Mouse (Mus musculus) hindbrain, postnatal 0 days (tissue): ENCODE results near the gene Olfr1168. TPM values are rescaled to one million over a fixed set of nuclear protein-coding genes. Genes with fewer than 3 reads are reported as not detected.
"Not testable (repeated sequence)": the region's sequence is repeated elsewhere in the genome, so short reads cannot be mapped to it uniquely, and the experiment has no call there.

Experiments used
- ATAC-seq: fragments of 200-750 bp; cut with Nextera tagmentation; 2 replicates; pipeline ENCODE4 v1.8.0; 2017; ENCODE audit warnings: mild to moderate bottlenecking, moderate TSS enrichment, moderate library complexity
- DNase-seq: peaks from one replicate; pipeline ENCODE4 v3.0.0-alpha.2; 2015; ENCODE audit warnings: low spot score
- H3K27ac ChIP-seq: fragments of 300-500 bp; sonication (generic); 2 replicates; pipeline ENCODE4 v1.5.1; 2014; ENCODE audit warnings: mild to moderate bottlenecking
- H3K27me3 ChIP-seq: fragments of 300-500 bp; sonication (generic); 2 replicates; pipeline ENCODE4 v1.6.1; 2014; ENCODE audit warnings: low read length, mixed read lengths; ENCODE audit not compliant: insufficient read depth
- H3K36me3 ChIP-seq: fragments of 300-500 bp; sonication (generic); 2 replicates; pipeline ENCODE4 v1.6.1; 2014; ENCODE audit warnings: low read length, mixed read lengths; ENCODE audit not compliant: insufficient read depth
- H3K4me1 ChIP-seq: fragments of 300-500 bp; sonication (generic); 2 replicates; pipeline ENCODE4 v1.6.1; 2014; ENCODE audit warnings: antibody characterized with exemption, low read length, mixed read lengths; ENCODE audit not compliant: insufficient read depth
- H3K4me2 ChIP-seq: fragments of 300-500 bp; sonication (generic); 2 replicates; pipeline ENCODE4 v1.6.1; 2014; ENCODE audit warnings: low read depth, mild to moderate bottlenecking, low read length, moderate library complexity, mixed read lengths
- H3K4me3 ChIP-seq: fragments of 300-500 bp; sonication (generic); 2 replicates; pipeline ENCODE4 v1.5.1; 2014; ENCODE audit warnings: low read length
- H3K9ac ChIP-seq: fragments of 300-500 bp; sonication (generic); replicated peaks from 2 replicates; pipeline ENCODE4 v1.6.1; 2014; ENCODE audit warnings: mild to moderate bottlenecking, low read length, moderate library complexity, mixed read lengths
- H3K9me3 ChIP-seq: fragments of 300-500 bp; sonication (generic); 2 replicates; pipeline ENCODE4 v1.6.1; 2016; ENCODE audit warnings: low read length, mixed read lengths
- CTCF ChIP-seq: IDR thresholded peaks from 2 replicates; pipeline ENCODE4 v1.5.1; 2016; ENCODE audit warnings: antibody characterized with exemption, control low read depth, low read depth
- WGBS: fragments of 180-500 bp; shearing (Covaris S2); extraction: QIAGEN DNeasy Blood & Tissue Kit; methylation state at CpG from one replicate; pipeline ENCODE4 v1.1.7; 2014; 5-methylcytosine and 5-hydroxymethylcytosine counted together
- polyA plus RNA-seq: library from polyadenylated mRNA; unstranded; fragments of >200 nt; fragmentation: Nextera tagmentation; extraction: Ambion mirVana; gene quantifications from 2 replicates; pipeline ENCODE4 v1.2.1, GENCODE M21; 2015
- total RNA-seq: library from RNA; depleted of rRNA; stranded (reverse); fragments of >200 nt; gene quantifications from 2 replicates; pipeline ENCODE4 v1.2.3, GENCODE M21; 2014; rRNA removed

Olfr1168 gene
- total RNA-seq (not detected in 2 replicates), polyA plus RNA-seq (not detected in 2 replicates)

DNA sequence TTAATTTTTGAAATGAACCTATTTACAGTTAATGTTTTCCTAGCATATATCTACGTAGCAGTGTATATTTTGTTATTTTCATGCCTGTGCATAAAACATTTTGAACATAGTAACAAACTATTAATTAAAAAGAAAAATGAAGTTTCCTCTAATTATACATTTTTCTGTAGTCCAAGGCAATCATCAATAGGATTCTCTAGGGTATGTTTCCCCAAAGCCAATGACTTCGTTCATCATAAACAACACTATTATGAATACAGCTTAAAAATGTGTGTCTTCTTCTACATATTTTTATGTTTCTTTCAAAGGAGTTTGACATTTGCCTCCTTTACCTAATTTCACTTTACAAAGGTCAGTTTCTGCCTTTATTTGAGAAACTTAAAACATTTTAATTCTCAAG is at the start of gene Olfr1168:
TSS of gene Olfr1168 (plus strand) at position 301 of the 400 bp plus-strand sequence.
- Histone ChIP-seq H3K9ac (no peak within 1 kb of the TSS), H3K4me3 (no peak within 1 kb of the TSS), H3K4me2 (no peak within 1 kb of the TSS), H3K4me1 (no peaks in the 10 kb centered on the region), H3K36me3 (no peaks in the 10 kb centered on the region), H3K27me3 (no peaks in the 10 kb centered on the region), H3K27ac (no peak within 1 kb of the TSS), H3K9me3 (no peaks in the 10 kb centered on the region)
- TF ChIP-seq CTCF, result no peak
- WGBS, result 89% methylated on average over 2 of the region's 2 CpGs
- ATAC-seq, result no peak
- DNase-seq, result no peak

DNA sequence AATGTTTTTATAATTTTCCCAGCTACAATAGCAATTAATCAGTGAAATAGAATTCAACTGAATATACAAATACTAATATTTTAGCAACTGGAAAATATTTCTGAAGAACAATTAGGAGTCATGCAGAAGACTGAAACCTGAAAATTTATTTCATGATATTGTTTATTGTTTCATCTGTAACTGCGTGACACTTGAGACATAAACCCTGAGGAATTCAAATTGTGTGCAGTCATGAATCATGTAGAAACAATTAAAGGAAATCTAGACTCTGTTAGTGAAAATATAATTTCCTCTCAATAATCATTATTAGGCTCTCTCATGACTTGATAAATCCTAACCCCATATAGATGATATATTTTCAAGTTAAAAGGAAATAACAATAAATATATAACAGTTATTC is 26.6 kb upstream of the Olfr1168 start, which contains the start of gene Olfr1167:
TSS of gene Olfr1167 (minus strand) at position 101 of the 400 bp plus-strand sequence.
- not testable (repeated sequence) for ATAC-seq, H3K27me3 ChIP-seq, H3K9me3 ChIP-seq, H3K4me3 ChIP-seq, H3K4me2 ChIP-seq, DNase-seq, H3K9ac ChIP-seq, H3K27ac ChIP-seq, H3K36me3 ChIP-seq, H3K4me1 ChIP-seq
- 86% methylated on average over 1 of the region's 1 CpGs for WGBS

DNA sequence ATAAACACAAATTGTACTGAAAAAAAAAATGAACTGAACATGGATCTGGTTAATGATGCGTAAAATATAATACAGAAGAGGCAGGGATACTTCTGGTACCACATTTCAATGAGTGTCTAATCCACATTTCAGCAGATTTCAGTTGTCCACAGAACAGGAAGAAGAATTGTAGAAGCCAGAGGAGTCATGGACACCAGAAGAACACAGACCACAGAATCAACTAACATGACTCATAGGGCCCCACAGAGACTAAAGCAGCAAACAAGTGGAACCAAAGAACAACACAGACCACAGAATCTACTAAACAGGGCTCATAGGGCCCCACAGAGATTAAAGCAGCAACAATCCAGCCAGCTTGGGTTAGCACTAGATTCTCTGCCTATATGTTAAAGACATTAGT is 39.1 kb downstream of the Olfr1168 start:
- Histone ChIP-seq H3K36me3 (no peaks in the 10 kb centered on the region), H3K4me2 (no peak overlapping the region), H3K9me3 (no peaks in the 10 kb centered on the region), H3K27me3 (no peaks in the 10 kb centered on the region), H3K9ac (no peak overlapping the region), H3K4me1 (no peaks in the 10 kb centered on the region), H3K27ac (no peak overlapping the region), H3K4me3 (no peak overlapping the region)
- TF ChIP-seq CTCF, result no peak
- WGBS, result 92% methylated on average over 1 of the region's 1 CpGs
- ATAC-seq (no peak), DNase-seq (no peak)

DNA sequence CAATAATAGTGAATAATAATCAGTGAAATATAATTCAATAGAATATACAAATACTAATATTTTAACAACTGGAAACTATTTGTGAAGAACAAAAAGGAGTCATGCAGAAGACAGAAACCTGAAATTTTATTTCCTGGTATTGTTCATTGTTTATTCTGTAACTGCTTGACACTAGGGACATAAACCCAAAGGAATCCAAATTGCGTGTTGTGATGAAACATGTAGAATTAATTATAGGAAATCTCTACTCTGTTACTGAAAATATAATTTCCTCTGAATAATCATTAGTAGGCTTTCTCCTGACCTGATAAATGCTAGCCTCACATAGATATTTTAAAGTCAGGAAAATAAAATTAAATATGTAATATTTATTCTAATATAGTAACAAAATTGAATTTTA is 46.6 kb downstream of the Olfr1168 start, which contains the start of gene Olfr1170:
TSS of gene Olfr1170 (minus strand) at position 101 of the 400 bp plus-strand sequence.
- Histone ChIP-seq H3K4me3 (no peak within 1 kb of the TSS), H3K4me1 (no peaks in the 10 kb centered on the region), H3K27me3 (no peaks in the 10 kb centered on the region), H3K9ac (no peak within 1 kb of the TSS), H3K9me3 (no peaks in the 10 kb centered on the region), H3K27ac (no peak within 1 kb of the TSS), H3K36me3 (no peaks in the 10 kb centered on the region), H3K4me2 (no peak within 1 kb of the TSS)
- no peak for TF ChIP-seq CTCF
- no peak for DNase-seq
- 81% methylated on average over 1 of the region's 1 CpGs for WGBS
- no peak for ATAC-seq

Other genes starting within 250 kb of the Olfr1168 start
- gene Olfr1155, start 236.7 kb upstream of the Olfr1168 start, total RNA-seq, result not detected in 2 replicates
- gene Olfr1155, start 236.7 kb upstream of the Olfr1168 start, polyA plus RNA-seq, result not detected in 2 replicates
- gene Olfr1156, start 228.8 kb upstream of the Olfr1168 start, total RNA-seq, result not detected in 2 replicates
- gene Olfr1156, start 228.8 kb upstream of the Olfr1168 start, polyA plus RNA-seq, result not detected in 2 replicates
- not detected in 2 replicates for gene Olfr1157, start 213.6 kb upstream of the Olfr1168 start, total RNA-seq
- gene Olfr1157, start 213.6 kb upstream of the Olfr1168 start, polyA plus RNA-seq, result not detected in 2 replicates
- not detected in 2 replicates for gene Olfr74, start 207.2 kb upstream of the Olfr1168 start, total RNA-seq
- not detected in 2 replicates for gene Olfr74, start 207.2 kb upstream of the Olfr1168 start, polyA plus RNA-seq
- not detected in 2 replicates for gene Olfr1158, start 191.8 kb upstream of the Olfr1168 start, total RNA-seq
- gene Olfr1158, start 191.8 kb upstream of the Olfr1168 start, polyA plus RNA-seq, result not detected in 2 replicates
- not detected in 2 replicates for gene Olfr1160, start 173.6 kb upstream of the Olfr1168 start, total RNA-seq
- gene Olfr1160, start 173.6 kb upstream of the Olfr1168 start, polyA plus RNA-seq, result not detected in 2 replicates
- gene Olfr1161, start 159.1 kb upstream of the Olfr1168 start, total RNA-seq, result not detected in 2 replicates
- not detected in 2 replicates for gene Olfr1161, start 159.1 kb upstream of the Olfr1168 start, polyA plus RNA-seq
- not detected in 2 replicates for gene Olfr73, start 144.2 kb upstream of the Olfr1168 start, total RNA-seq
- not detected in 2 replicates for gene Olfr73, start 144.2 kb upstream of the Olfr1168 start, polyA plus RNA-seq
- not detected in 2 replicates for gene Olfr1162, start 130.8 kb upstream of the Olfr1168 start, total RNA-seq
- not detected in 2 replicates for gene Olfr1162, start 130.8 kb upstream of the Olfr1168 start, polyA plus RNA-seq
- gene Olfr1163, start 110.0 kb upstream of the Olfr1168 start, total RNA-seq, result not detected in 2 replicates
- not detected in 2 replicates for gene Olfr1163, start 110.0 kb upstream of the Olfr1168 start, polyA plus RNA-seq
- gene Olfr1164, start 87.9 kb upstream of the Olfr1168 start, total RNA-seq, result not detected in 2 replicates
- gene Olfr1164, start 87.9 kb upstream of the Olfr1168 start, polyA plus RNA-seq, result not detected in 2 replicates
- not detected in 2 replicates for gene Olfr1166, start 53.6 kb upstream of the Olfr1168 start, total RNA-seq
- gene Olfr1166, start 53.6 kb upstream of the Olfr1168 start, polyA plus RNA-seq, result not detected in 2 replicates
- not detected in 2 replicates for gene Olfr1167, start 26.7 kb upstream of the Olfr1168 start, total RNA-seq
- gene Olfr1167, start 26.7 kb upstream of the Olfr1168 start, polyA plus RNA-seq, result not detected in 2 replicates
- not detected in 2 replicates for gene Olfr1170, start 46.5 kb downstream of the Olfr1168 start, total RNA-seq
- gene Olfr1170, start 46.5 kb downstream of the Olfr1168 start, polyA plus RNA-seq, result not detected in 2 replicates
- gene Olfr1173, start 98.0 kb downstream of the Olfr1168 start, total RNA-seq, result not detected in 2 replicates
- gene Olfr1173, start 98.0 kb downstream of the Olfr1168 start, polyA plus RNA-seq, result not detected in 2 replicates
- not detected in 2 replicates for gene Olfr1174-ps, start 133.3 kb downstream of the Olfr1168 start, total RNA-seq
- gene Olfr1174-ps, start 133.3 kb downstream of the Olfr1168 start, polyA plus RNA-seq, result not detected in 2 replicates
- not detected in 2 replicates for gene Olfr1175-ps, start 145.3 kb downstream of the Olfr1168 start, total RNA-seq
- gene Olfr1175-ps, start 145.3 kb downstream of the Olfr1168 start, polyA plus RNA-seq, result not detected in 2 replicates
- gene Olfr1176, start 154.8 kb downstream of the Olfr1168 start, total RNA-seq, result not detected in 2 replicates
- gene Olfr1176, start 154.8 kb downstream of the Olfr1168 start, polyA plus RNA-seq, result not detected in 2 replicates
- not detected in 2 replicates for gene Olfr1177-ps, start 164.6 kb downstream of the Olfr1168 start, total RNA-seq
- gene Olfr1177-ps, start 164.6 kb downstream of the Olfr1168 start, polyA plus RNA-seq, result not detected in 2 replicates
- not detected in 2 replicates for gene Olfr1178, start 205.2 kb downstream of the Olfr1168 start, total RNA-seq
- not detected in 2 replicates for gene Olfr1178, start 205.2 kb downstream of the Olfr1168 start, polyA plus RNA-seq
- gene Olfr1179, start 224.6 kb downstream of the Olfr1168 start, total RNA-seq, result not detected in 2 replicates
- gene Olfr1179, start 224.6 kb downstream of the Olfr1168 start, polyA plus RNA-seq, result not detected in 2 replicates
- not detected in 2 replicates for gene Olfr1180, start 237.3 kb downstream of the Olfr1168 start, total RNA-seq
- gene Olfr1180, start 237.3 kb downstream of the Olfr1168 start, polyA plus RNA-seq, result not detected in 2 replicates
- not detected in 2 replicates for gene Olfr1181, start 244.3 kb downstream of the Olfr1168 start, total RNA-seq
- not detected in 2 replicates for gene Olfr1181, start 244.3 kb downstream of the Olfr1168 start, polyA plus RNA-seq